Mouse (Mus musculus): ENCODE results near the gene Vav3. TPM values are rescaled to one million over a fixed set of nuclear protein-coding genes. Genes with fewer than 3 reads are reported as not detected.

The Vav3 gene
- polyA plus RNA-seq, 1 experiment from 2014 or later = 16.3 TPM

GRCm38 (mm10) chr3:109480625-109481024 is 140.2 kb downstream of the Vav3 start:
- H3K4me2 ChIP-seq (replicated peaks; ENCODE audit: low read depth, low read length) = no peak overlapping the region

GRCm38 (mm10) chr3:109486786-109487185 is 146.3 kb downstream of the Vav3 start:
- Histone ChIP-seq H3K4me3 (ENCODE audit: low read depth, low read length) (no peak overlapping the region), H3K4me2 (replicated peaks; ENCODE audit: low read depth, low read length) (no peak overlapping the region), H3K36me3 (ENCODE audit: control insufficient read depth, insufficient read depth, low read length) (no peaks in the 10 kb centered on the region), H3K4me1 (ENCODE audit: control insufficient read depth, insufficient read depth, low read length) (no peaks in the 10 kb centered on the region), H3K27ac (ENCODE audit: low read length) (no peak overlapping the region), H3K9ac (replicated peaks; ENCODE audit: low read depth, low read length) (no peak overlapping the region), H3K27me3 (ENCODE audit: control insufficient read depth, insufficient read depth, low read length) (no peaks in the 10 kb centered on the region), H3K9me3 (ENCODE audit: control insufficient read depth, low read depth, low read length) (no peaks in the 10 kb centered on the region)
- WGBS = 79% methylated on average over 3 of the region's 3 CpGs
- no peak for ATAC-seq (ENCODE audit: insufficient number of reproducible peaks, insufficient read depth, low FRiP score, low read depth)

More at GRCm38 (mm10) chr3:109480625-109481024, 140.2 kb downstream of the Vav3 start:
- Histone ChIP-seq H3K27me3 (ENCODE audit: control insufficient read depth, insufficient read depth, low read length) (no peaks in the 10 kb centered on the region), H3K4me3 (ENCODE audit: low read depth, low read length) (no peak overlapping the region), H3K36me3 (ENCODE audit: control insufficient read depth, insufficient read depth, low read length) (no peaks in the 10 kb centered on the region), H3K4me1 (ENCODE audit: control insufficient read depth, insufficient read depth, low read length) (no peaks in the 10 kb centered on the region), H3K27ac (ENCODE audit: low read length) (no peak overlapping the region), H3K9me3 (ENCODE audit: control insufficient read depth, low read depth, low read length) (no peaks in the 10 kb centered on the region), H3K9ac (replicated peaks; ENCODE audit: low read depth, low read length) (no peak overlapping the region)
- ATAC-seq (ENCODE audit: insufficient number of reproducible peaks, insufficient read depth, low FRiP score, low read depth) = no peak
- 85% methylated on average over 2 of the region's 2 CpGs for WGBS

- 93% methylated on average over 4 of the region's 4 CpGs for WGBS
- Histone ChIP-seq H3K4me3 (ENCODE audit: low read depth, low read length) (no peak overlapping the region), H3K27me3 (ENCODE audit: control insufficient read depth, insufficient read depth, low read length) (no peaks in the 10 kb centered on the region), H3K36me3 (ENCODE audit: control insufficient read depth, insufficient read depth, low read length) (no peaks in the 10 kb centered on the region), H3K4me2 (replicated peaks; ENCODE audit: low read depth, low read length) (no peak overlapping the region), H3K4me1 (ENCODE audit: control insufficient read depth, insufficient read depth, low read length) (no peaks in the 10 kb centered on the region), H3K9ac (replicated peaks; ENCODE audit: low read depth, low read length) (no peak overlapping the region), H3K9me3 (ENCODE audit: control insufficient read depth, low read depth, low read length) (no peaks in the 10 kb centered on the region), H3K27ac (ENCODE audit: low read length) (no peak overlapping the region)
- no peak for ATAC-seq (ENCODE audit: insufficient number of reproducible peaks, insufficient read depth, low FRiP score, low read depth)
Observed at GRCm38 (mm10) chr3:109487823-109488222, 147.4 kb downstream of the Vav3 start.

- Histone ChIP-seq H3K27ac (ENCODE audit: low read length) (no peak overlapping the region), H3K4me1 (ENCODE audit: control insufficient read depth, insufficient read depth, low read length) (no peaks in the 10 kb centered on the region), H3K27me3 (ENCODE audit: control insufficient read depth, insufficient read depth, low read length) (no peaks in the 10 kb centered on the region), H3K9me3 (ENCODE audit: control insufficient read depth, low read depth, low read length) (no peaks in the 10 kb centered on the region), H3K4me2 (replicated peaks; ENCODE audit: low read depth, low read length) (no peak overlapping the region), H3K9ac (replicated peaks; ENCODE audit: low read depth, low read length) (no peak overlapping the region), H3K36me3 (ENCODE audit: control insufficient read depth, insufficient read depth, low read length) (no peaks in the 10 kb centered on the region), H3K4me3 (ENCODE audit: low read depth, low read length) (no peak overlapping the region)
- ATAC-seq (ENCODE audit: insufficient number of reproducible peaks, insufficient read depth, low FRiP score, low read depth) = no peak
- 63% methylated on average over 4 of the region's 4 CpGs for WGBS
Observed at GRCm38 (mm10) chr3:109488750-109489171, 148.3 kb downstream of the Vav3 start.

- no peak overlapping the region for H3K4me2 ChIP-seq (replicated peaks; ENCODE audit: low read depth, low read length)
- H3K9me3 ChIP-seq (ENCODE audit: control insufficient read depth, low read depth, low read length) = no peaks in the 10 kb centered on the region
- no peaks in the 10 kb centered on the region for H3K27me3 ChIP-seq (ENCODE audit: control insufficient read depth, insufficient read depth, low read length)
- H3K36me3 ChIP-seq (ENCODE audit: control insufficient read depth, insufficient read depth, low read length) = no peaks in the 10 kb centered on the region
- H3K4me3 ChIP-seq (ENCODE audit: low read depth, low read length) = no peak overlapping the region
- no peak for ATAC-seq (ENCODE audit: insufficient number of reproducible peaks, insufficient read depth, low FRiP score, low read depth)
- no peak overlapping the region for H3K27ac ChIP-seq (ENCODE audit: low read length)
- H3K9ac ChIP-seq (replicated peaks; ENCODE audit: low read depth, low read length) = no peak overlapping the region
- WGBS = 73% methylated on average over 11 of the region's 11 CpGs
- H3K4me1 ChIP-seq (ENCODE audit: control insufficient read depth, insufficient read depth, low read length) = no peaks in the 10 kb centered on the region
Observed at GRCm38 (mm10) chr3:109490561-109491296, 150.3 kb downstream of the Vav3 start.

DNA sequence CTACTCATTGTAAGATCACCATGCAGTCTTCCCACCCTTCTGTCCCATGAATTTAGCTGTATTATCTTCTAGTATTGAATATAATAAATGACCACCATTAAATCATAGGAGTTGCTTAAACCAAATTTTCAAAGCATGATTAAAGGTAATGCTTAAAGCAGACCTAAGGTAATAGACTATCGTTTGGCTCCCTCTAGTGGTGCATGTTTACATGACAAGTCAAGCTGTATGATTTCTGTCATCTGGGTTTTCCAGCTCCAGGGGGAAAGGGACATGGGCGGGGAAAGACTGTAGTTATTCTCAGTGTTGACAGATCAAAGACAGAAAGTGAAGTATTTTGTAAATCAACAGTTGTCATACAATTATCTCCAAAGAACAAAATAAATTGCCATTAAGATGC is 151.1 kb downstream of the Vav3 start:
- Histone ChIP-seq H3K9me3 (ENCODE audit: control insufficient read depth, low read depth, low read length) (no peaks in the 10 kb centered on the region), H3K27me3 (ENCODE audit: control insufficient read depth, insufficient read depth, low read length) (no peaks in the 10 kb centered on the region), H3K36me3 (ENCODE audit: control insufficient read depth, insufficient read depth, low read length) (no peaks in the 10 kb centered on the region), H3K4me3 (ENCODE audit: low read depth, low read length) (no peak overlapping the region), H3K27ac (ENCODE audit: low read length) (no peak overlapping the region), H3K9ac (replicated peaks; ENCODE audit: low read depth, low read length) (no peak overlapping the region), H3K4me1 (ENCODE audit: control insufficient read depth, insufficient read depth, low read length) (no peaks in the 10 kb centered on the region), H3K4me2 (replicated peaks; ENCODE audit: low read depth, low read length) (no peak overlapping the region)
- WGBS = 5% methylated on average over 2 of the region's 2 CpGs
- no peak for ATAC-seq (ENCODE audit: insufficient number of reproducible peaks, insufficient read depth, low FRiP score, low read depth)

DNA sequence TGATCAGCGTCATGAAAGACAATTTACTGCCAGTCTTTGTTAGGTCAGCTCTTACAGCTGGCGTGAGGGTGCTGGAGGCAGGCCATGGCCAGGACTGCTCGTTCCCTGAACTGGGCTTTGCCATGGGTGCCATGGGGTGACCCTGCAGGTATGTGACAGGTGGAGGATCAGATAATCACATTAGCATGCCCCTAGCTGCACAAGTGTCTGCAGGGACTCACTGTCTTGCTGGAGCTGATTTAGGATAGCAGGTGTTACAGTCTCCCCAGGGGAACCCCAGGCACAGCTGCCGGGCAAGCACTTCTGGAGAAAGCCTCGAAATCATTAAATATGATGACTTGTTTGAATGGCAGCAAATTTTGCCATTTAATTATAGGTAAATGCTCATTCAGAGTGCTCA is 156.0 kb downstream of the Vav3 start:
- no peaks in the 10 kb centered on the region for H3K36me3 ChIP-seq (ENCODE audit: control insufficient read depth, insufficient read depth, low read length)
- no peaks in the 10 kb centered on the region for H3K9me3 ChIP-seq (ENCODE audit: control insufficient read depth, low read depth, low read length)
- H3K4me3 ChIP-seq (ENCODE audit: low read depth, low read length) = no peak overlapping the region
- H3K27me3 ChIP-seq (ENCODE audit: control insufficient read depth, insufficient read depth, low read length) = no peaks in the 10 kb centered on the region
- H3K4me1 ChIP-seq (ENCODE audit: control insufficient read depth, insufficient read depth, low read length) = no peaks in the 10 kb centered on the region
- H3K27ac ChIP-seq (ENCODE audit: low read length) = no peak overlapping the region
- no peak overlapping the region for H3K9ac ChIP-seq (replicated peaks; ENCODE audit: low read depth, low read length)
- H3K4me2 ChIP-seq (replicated peaks; ENCODE audit: low read depth, low read length) = no peak overlapping the region
- no peak for ATAC-seq (ENCODE audit: insufficient number of reproducible peaks, insufficient read depth, low FRiP score, low read depth)
- WGBS = 66% methylated on average over 5 of the region's 5 CpGs

DNA sequence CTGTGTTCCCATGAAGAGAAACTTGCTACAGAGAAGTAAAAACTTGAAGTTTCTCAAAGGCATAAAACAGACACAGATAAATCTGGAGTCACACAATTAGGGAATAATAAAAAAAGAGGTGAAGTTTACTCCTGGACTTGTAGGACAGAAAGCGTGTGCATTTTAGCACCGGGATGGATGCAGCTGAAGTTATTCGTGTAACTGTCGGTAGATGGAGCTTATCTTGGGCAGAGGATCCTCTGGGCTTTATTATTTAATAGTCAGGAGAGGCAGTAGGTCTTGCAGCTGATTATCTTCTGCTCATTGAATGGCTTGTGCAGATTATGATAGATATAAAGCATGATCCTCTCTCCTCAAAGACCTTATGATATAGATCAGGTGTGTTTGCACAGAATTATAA is 156.6 kb downstream of the Vav3 start:
- Histone ChIP-seq H3K9ac (replicated peaks; ENCODE audit: low read depth, low read length) (no peak overlapping the region), H3K27me3 (ENCODE audit: control insufficient read depth, insufficient read depth, low read length) (no peaks in the 10 kb centered on the region), H3K4me1 (ENCODE audit: control insufficient read depth, insufficient read depth, low read length) (no peaks in the 10 kb centered on the region), H3K36me3 (ENCODE audit: control insufficient read depth, insufficient read depth, low read length) (no peaks in the 10 kb centered on the region), H3K4me3 (ENCODE audit: low read depth, low read length) (no peak overlapping the region), H3K27ac (ENCODE audit: low read length) (no peak overlapping the region), H3K9me3 (ENCODE audit: control insufficient read depth, low read depth, low read length) (no peaks in the 10 kb centered on the region), H3K4me2 (replicated peaks; ENCODE audit: low read depth, low read length) (no peak overlapping the region)
- 78% methylated on average over 4 of the region's 4 CpGs for WGBS
- no peak for ATAC-seq (ENCODE audit: insufficient number of reproducible peaks, insufficient read depth, low FRiP score, low read depth)

All from stomach, embryonic 14.5 days (tissue).